Mouse (Mus musculus): ENCODE results near the gene Usp25.

Gene Usp25

GRCm38 (mm10) chr16:77128683-77129082 is 115.2 kb downstream of the Usp25 start:
- ATAC-seq (ENCODE audit: insufficient number of reproducible peaks, low FRiP score, low TSS enrichment) = peak; percentile 51; the same call in 1 of the 2 replicates

- ATAC-seq (ENCODE audit: insufficient number of reproducible peaks, low FRiP score, low TSS enrichment) = no peak
Observed at GRCm38 (mm10) chr16:77133055-77133454, 119.5 kb downstream of the Usp25 start.

- ATAC-seq (ENCODE audit: insufficient number of reproducible peaks, low FRiP score, low TSS enrichment) = no peak
Observed at GRCm38 (mm10) chr16:77140651-77141050, 127.1 kb downstream of the Usp25 start.

GRCm38 (mm10) chr16:77146801-77147200 is 133.3 kb downstream of the Usp25 start:
- ATAC-seq (ENCODE audit: insufficient number of reproducible peaks, low FRiP score, low TSS enrichment) = no peak

GRCm38 (mm10) chr16:77150338-77150737 is 136.8 kb downstream of the Usp25 start:
- no peak for ATAC-seq (ENCODE audit: insufficient number of reproducible peaks, low FRiP score, low TSS enrichment)

- ATAC-seq (ENCODE audit: insufficient number of reproducible peaks, low FRiP score, low TSS enrichment) = no peak
Observed at GRCm38 (mm10) chr16:77150884-77151283, 137.4 kb downstream of the Usp25 start.

GRCm38 (mm10) chr16:77152288-77152687 is 138.8 kb downstream of the Usp25 start:
- no peak for ATAC-seq (ENCODE audit: insufficient number of reproducible peaks, low FRiP score, low TSS enrichment)

GRCm38 (mm10) chr16:77153216-77153715 is 139.8 kb downstream of the Usp25 start:
- ATAC-seq (ENCODE audit: insufficient number of reproducible peaks, low FRiP score, low TSS enrichment) = peak; percentile 92

GRCm38 (mm10) chr16:77153815-77154214 is 140.3 kb downstream of the Usp25 start:
- ATAC-seq (ENCODE audit: insufficient number of reproducible peaks, low FRiP score, low TSS enrichment) = peak; percentile 93

- ATAC-seq (ENCODE audit: insufficient number of reproducible peaks, low FRiP score, low TSS enrichment) = no peak
Observed at GRCm38 (mm10) chr16:77154831-77155230, 141.3 kb downstream of the Usp25 start.
